In the genomic region with DNA sequence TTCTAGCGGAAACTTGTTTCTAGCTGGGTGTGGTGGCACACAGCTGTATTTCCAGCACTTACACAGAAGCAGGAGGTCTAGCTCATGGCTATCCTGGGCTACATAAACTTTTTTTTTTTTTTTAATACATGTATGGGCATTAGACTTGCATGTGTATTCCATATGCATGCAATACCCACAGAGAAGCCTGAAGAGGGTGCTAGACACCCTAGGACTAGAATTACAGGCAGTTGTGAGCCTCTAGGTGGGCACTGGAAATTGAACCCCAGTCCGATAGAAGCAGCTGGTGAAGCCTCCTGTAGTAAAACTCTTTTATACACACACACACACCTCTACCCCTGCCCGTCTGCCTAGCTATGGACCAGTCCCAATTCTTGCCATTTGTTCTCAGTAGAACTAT, we compare ENCODE assay signal across 11 mouse cellular contexts. TPM values are rescaled to one million over a fixed set of nuclear protein-coding genes. Genes with fewer than 3 reads are reported as not detected.
DNase-seq lines count a peak whose midpoint lies in the region; ATAC-seq and TF ChIP-seq lines count a peak whose summit lies in the region.
"Had no signal": no experiment of that assay in that cellular context is flagged by ENCODE, and none has a peak within 500 bp of the region (broad histone marks: within the 10 kb centered on the region; RNA-seq: fewer than 3 reads in every experiment).

No protein-coding gene starts in this region.

- no peaks in the 10 kb centered on the region for H3K27me3 ChIP-seq in forebrain, embryonic 10.5 days (ENCODE audit: poor library complexity, severe bottlenecking)
- no peaks in the 10 kb centered on the region for H3K27me3 ChIP-seq in forebrain, embryonic 11.5 days (ENCODE audit: control insufficient read depth, insufficient read depth, low read length)
- H3K27me3 ChIP-seq in liver, embryonic 11.5 days (replicated peaks; ENCODE audit: control insufficient read depth, insufficient read depth, low read length), result no peaks in the 10 kb centered on the region
- no peaks in the 10 kb centered on the region for H3K27me3 ChIP-seq in liver, embryonic 16.5 days (ENCODE audit: control insufficient read depth, insufficient read depth, low read depth, low read length)

- H3K4me2 ChIP-seq in forebrain, embryonic 11.5 days (ENCODE audit: low read depth, low read length, severe bottlenecking), result no peak overlapping the region
- peak overlapping the region; percentile 72 for H3K4me2 ChIP-seq in liver, embryonic 11.5 days
- H3K4me2 ChIP-seq in liver, embryonic 16.5 days (ENCODE audit: low read depth, low read length), result peak overlapping the region; percentile 82; the same call in 1 of the 2 replicates

- TF ChIP-seq POLR2A in embryonic fibroblast, embryonic 13.5 days (IDR thresholded peaks at IDR 0.05; ENCODE audit: low read depth, low read length), result no peak

- DNase-seq in forebrain, embryonic 10.5 days (ENCODE audit: extremely low spot score, low spot score), result no peak
- DNase-seq in forebrain, embryonic 11.5 days (ENCODE audit: low spot score), result no peak
- no peak for DNase-seq in liver, embryonic 11.5 days (ENCODE audit: low spot score)
- no peak for DNase-seq in liver
- DNase-seq in layer of hippocampus, postnatal 25 days (ENCODE audit: extremely low spot score in 1 of 2, low spot score in 1 of 2), result no peak
- DNase-seq: lung, postnatal 4 days; spleen, adult 18-20 months; thymus, postnatal 25 days had no signal

- no peaks in the 10 kb centered on the region for H3K9me3 ChIP-seq in forebrain, embryonic 10.5 days
- H3K9me3 ChIP-seq in forebrain, embryonic 11.5 days (ENCODE audit: control insufficient read depth, low read length), result no peaks in the 10 kb centered on the region
- H3K9me3 ChIP-seq in liver, embryonic 11.5 days (ENCODE audit: control insufficient read depth, low read length), result no peaks in the 10 kb centered on the region
- H3K9me3 ChIP-seq in liver, embryonic 16.5 days (replicated peaks; ENCODE audit: control insufficient read depth, low read length), result no peaks in the 10 kb centered on the region

- no peak for TF ChIP-seq CTCF in embryonic fibroblast, embryonic 13.5 days (IDR thresholded peaks at IDR 0.05; ENCODE audit: borderline replicate concordance, insufficient read depth, low read length)

- peaks cover 56% of the 10 kb centered on the region for H3K36me3 ChIP-seq in forebrain, embryonic 10.5 days (replicated peaks)
- peaks cover 7% of the 10 kb centered on the region for H3K36me3 ChIP-seq in forebrain, embryonic 11.5 days (ENCODE audit: control insufficient read depth, insufficient read depth, low read length)
- H3K36me3 ChIP-seq in liver, embryonic 11.5 days (ENCODE audit: control insufficient read depth, insufficient read depth, low read length), result peaks cover 39% of the 10 kb centered on the region
- peaks cover 32% of the 10 kb centered on the region for H3K36me3 ChIP-seq in liver, embryonic 16.5 days (ENCODE audit: control insufficient read depth, insufficient read depth)

- 90% methylated on average over 3 of the region's 3 CpGs for WGBS in forebrain, embryonic 10.5 days
- 89% methylated on average over 3 of the region's 3 CpGs for WGBS in forebrain, embryonic 11.5 days
- WGBS in liver, embryonic 11.5 days, result 89% methylated on average over 3 of the region's 3 CpGs
- 81% methylated on average over 3 of the region's 3 CpGs for WGBS in liver, embryonic 16.5 days (ENCODE audit: insufficient replicate concordance)

- H3K27ac ChIP-seq in forebrain, embryonic 10.5 days, result no peak overlapping the region
- no peak overlapping the region for H3K27ac ChIP-seq in forebrain, embryonic 11.5 days (ENCODE audit: low read depth, low read length)
- no peak overlapping the region for H3K27ac ChIP-seq in liver, embryonic 11.5 days (ENCODE audit: low read depth, low read length)
- H3K27ac ChIP-seq in embryonic fibroblast, embryonic 13.5 days (ENCODE audit: insufficient read depth, low read length), result no peak overlapping the region
- H3K27ac ChIP-seq in liver, embryonic 16.5 days (ENCODE audit: low read length), result no peak overlapping the region

- no peak for ATAC-seq in forebrain, embryonic 11.5 days (replicated peaks; ENCODE audit: low FRiP score)
- no peak for ATAC-seq in liver, embryonic 11.5 days (replicated peaks; ENCODE audit: low FRiP score)
- ATAC-seq in liver, embryonic 16.5 days (ENCODE audit: low read depth), result no peak
- ATAC-seq in CD4-positive, CD25-positive, alpha-beta regulatory T cell, adult 4 months, result no peak

- H3K9ac ChIP-seq in forebrain, embryonic 11.5 days (ENCODE audit: low read length), result no peak overlapping the region
- no peak overlapping the region for H3K9ac ChIP-seq in liver, embryonic 11.5 days (ENCODE audit: low read depth, low read length)
- no peak overlapping the region for H3K9ac ChIP-seq in liver, embryonic 16.5 days (ENCODE audit: low read depth, low read length)

- peak overlapping the region; percentile 97 for H3K4me3 ChIP-seq in forebrain, embryonic 10.5 days
- no peak overlapping the region for H3K4me3 ChIP-seq in forebrain, embryonic 11.5 days (ENCODE audit: low read depth, low read length)
- H3K4me3 ChIP-seq in liver, embryonic 11.5 days (ENCODE audit: low read depth, low read length), result peak overlapping the region; percentile 94
- H3K4me3 ChIP-seq in embryonic fibroblast, embryonic 13.5 days (ENCODE audit: insufficient read depth, low read length), result peak overlapping the region; percentile 89; the same call in 1 of the 2 replicates
- no peak overlapping the region for H3K4me3 ChIP-seq in liver, embryonic 16.5 days (ENCODE audit: low read depth, low read length)

- H3K4me1 ChIP-seq in forebrain, embryonic 10.5 days, result peaks cover 35% of the 10 kb centered on the region
- peaks cover 15% of the 10 kb centered on the region for H3K4me1 ChIP-seq in forebrain, embryonic 11.5 days (replicated peaks; ENCODE audit: control insufficient read depth, insufficient read depth, low read length)
- peaks cover 17% of the 10 kb centered on the region for H3K4me1 ChIP-seq in liver, embryonic 11.5 days (replicated peaks; ENCODE audit: control insufficient read depth, insufficient read depth, low read length)
- peaks cover 6% of the 10 kb centered on the region; the same call in 1 of the 2 replicates for H3K4me1 ChIP-seq in embryonic fibroblast, embryonic 13.5 days (ENCODE audit: control insufficient read depth, insufficient read depth, low read length)
- H3K4me1 ChIP-seq in liver, embryonic 16.5 days (ENCODE audit: control insufficient read depth, low read depth, low read length), result peaks cover 37% of the 10 kb centered on the region

RNA-seq across cellular contexts. Expression of gene Pin1, which starts 2.0 kb away (rescaled TPM):
- polyA plus RNA-seq in forebrain, embryonic 10.5 days (2016; fragmentation: Nextera tagmentation; extraction: Ambion mirVana), result 86.3 and 86.4 TPM in 2 replicates
- polyA plus RNA-seq in forebrain, embryonic 11.5 days (2014; fragmentation: Nextera tagmentation; extraction: Ambion mirVana), result 63.0 and 72.5 TPM in 2 replicates
- 58.8 and 59.7 TPM in 2 replicates for polyA plus RNA-seq in liver, embryonic 11.5 days (2014; fragmentation: Nextera tagmentation; extraction: Ambion mirVana)
- polyA plus RNA-seq in embryonic fibroblast, embryonic 13.5 days (2011; ENCODE audit: insufficient read length, low read depth, missing spikeins), result 18.6 and 20.3 TPM in 2 replicates
- polyA plus RNA-seq in liver, embryonic 16.5 days (2015; fragmentation: Nextera tagmentation; extraction: Ambion mirVana), result 19.4 and 19.7 TPM in 2 replicates
- 10 to 100 TPM; 19.7 to 22.9 TPM for polyA plus RNA-seq in CD4-positive, CD25-positive, alpha-beta regulatory T cell, adult 4 months (2017; shearing (Covaris generic))
- 10 to 100 TPM; 31.6 to 35.8 TPM for total RNA-seq in layer of hippocampus, postnatal 25 days (2021)

RNA-seq across cellular contexts. Expression of gene Fbxl12, which starts 9.3 kb away (rescaled TPM):
- polyA plus RNA-seq in forebrain, embryonic 10.5 days (2016; fragmentation: Nextera tagmentation; extraction: Ambion mirVana), result 18.4 and 19.0 TPM in 2 replicates
- 13.1 and 14.8 TPM in 2 replicates for polyA plus RNA-seq in forebrain, embryonic 11.5 days (2014; fragmentation: Nextera tagmentation; extraction: Ambion mirVana)
- 8.1 and 9.1 TPM in 2 replicates for polyA plus RNA-seq in liver, embryonic 11.5 days (2014; fragmentation: Nextera tagmentation; extraction: Ambion mirVana)
- polyA plus RNA-seq in embryonic fibroblast, embryonic 13.5 days (2011; ENCODE audit: insufficient read length, low read depth, missing spikeins), result 18.3 and 18.9 TPM in 2 replicates
- polyA plus RNA-seq in liver, embryonic 16.5 days (2015; fragmentation: Nextera tagmentation; extraction: Ambion mirVana), result 4.8 and 5.9 TPM in 2 replicates
- polyA plus RNA-seq in CD4-positive, CD25-positive, alpha-beta regulatory T cell, adult 4 months (2017; shearing (Covaris generic)), result 10 to 100 TPM; 54.4 to 79.2 TPM
- 10 to 100 TPM; 14.7 to 23.3 TPM for total RNA-seq in layer of hippocampus, postnatal 25 days (2021)

RNA-seq across cellular contexts. Expression of gene Ubl5, which starts 11.2 kb away (rescaled TPM):
- 356 and 383 TPM in 2 replicates for polyA plus RNA-seq in forebrain, embryonic 10.5 days (2016; fragmentation: Nextera tagmentation; extraction: Ambion mirVana)
- 350 and 401 TPM in 2 replicates for polyA plus RNA-seq in forebrain, embryonic 11.5 days (2014; fragmentation: Nextera tagmentation; extraction: Ambion mirVana)
- polyA plus RNA-seq in liver, embryonic 11.5 days (2014; fragmentation: Nextera tagmentation; extraction: Ambion mirVana), result 324 and 349 TPM in 2 replicates
- polyA plus RNA-seq in embryonic fibroblast, embryonic 13.5 days (2011; ENCODE audit: insufficient read length, low read depth, missing spikeins), result 243 and 252 TPM in 2 replicates
- polyA plus RNA-seq in liver, embryonic 16.5 days (2015; fragmentation: Nextera tagmentation; extraction: Ambion mirVana), result 207 and 235 TPM in 2 replicates
- polyA plus RNA-seq in CD4-positive, CD25-positive, alpha-beta regulatory T cell, adult 4 months (2017; shearing (Covaris generic)), result 100 to 1,000 TPM; 274 to 342 TPM
- 100 to 1,000 TPM; 307 to 354 TPM for total RNA-seq in layer of hippocampus, postnatal 25 days (2021)

Comparison
In these comparisons a context has a peak if more than half of its experiments do, and no peak if none do; other contexts are left out.
1. H3K4me3 ChIP-seq: peak in forebrain, embryonic 10.5 days (single experiment), liver, embryonic 11.5 days (single experiment) and embryonic fibroblast, embryonic 13.5 days (single experiment); none in forebrain, embryonic 11.5 days (single experiment) and liver, embryonic 16.5 days (single experiment).